Mouse (Mus musculus): ENCODE data around the gene Gm10718. TPM values are rescaled to one million over a fixed set of nuclear protein-coding genes. Genes with fewer than 3 reads are reported as not detected.
"Not testable (repeated sequence)": the region's sequence is repeated elsewhere in the genome, so short reads cannot be mapped to it uniquely, and the experiment has no call there.

Gm10718 gene
- polyA plus RNA-seq, 1 experiment from 2014 or later: not detected

DNA sequence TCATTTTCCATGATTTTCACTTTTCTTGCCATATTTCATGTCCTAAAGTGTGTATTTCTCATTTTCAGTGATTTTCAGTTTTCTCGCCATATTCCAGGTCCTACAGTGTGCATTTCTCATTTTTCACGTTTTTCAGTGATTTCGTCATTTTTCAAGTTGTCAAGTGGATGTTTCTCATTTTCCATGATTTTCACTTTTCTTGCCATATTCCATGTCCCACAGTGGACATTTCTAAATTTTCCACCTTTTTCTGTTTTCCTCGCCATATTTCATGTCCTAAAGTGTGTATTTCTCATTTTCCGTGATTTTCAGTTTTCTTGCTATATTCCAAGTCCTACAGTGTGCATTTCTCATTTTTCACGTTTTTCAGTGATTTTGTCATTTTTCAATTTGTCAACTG lies 7.5 kb upstream of the Gm10718 start:
- H3K4me1 ChIP-seq; H3K27me3 ChIP-seq (replicated peaks; ENCODE audit: low read depth, poor library complexity, severe bottlenecking); H3K27ac ChIP-seq (replicated peaks); H3K4me3 ChIP-seq; H3K36me3 ChIP-seq (replicated peaks); DNase-seq (ENCODE audit: low spot score); H3K9me3 ChIP-seq: not testable (repeated sequence)
- 72% methylated on average over 6 of the region's 6 CpGs for WGBS

- DNase-seq (ENCODE audit: low spot score); H3K9me3 ChIP-seq; H3K36me3 ChIP-seq (replicated peaks); H3K27me3 ChIP-seq (replicated peaks; ENCODE audit: low read depth, poor library complexity, severe bottlenecking); H3K27ac ChIP-seq (replicated peaks); H3K4me1 ChIP-seq; H3K4me3 ChIP-seq: not testable (repeated sequence)
- WGBS: 67% methylated on average over 1 of the region's 9 CpGs
These were observed 6.2 kb upstream of the Gm10718 start, which contains the start of gene Gm10719 for GRCm38 (mm10) chr9:3017108-3017507. TSS of gene Gm10719 (plus strand) at chr9:3017408.

DNA sequence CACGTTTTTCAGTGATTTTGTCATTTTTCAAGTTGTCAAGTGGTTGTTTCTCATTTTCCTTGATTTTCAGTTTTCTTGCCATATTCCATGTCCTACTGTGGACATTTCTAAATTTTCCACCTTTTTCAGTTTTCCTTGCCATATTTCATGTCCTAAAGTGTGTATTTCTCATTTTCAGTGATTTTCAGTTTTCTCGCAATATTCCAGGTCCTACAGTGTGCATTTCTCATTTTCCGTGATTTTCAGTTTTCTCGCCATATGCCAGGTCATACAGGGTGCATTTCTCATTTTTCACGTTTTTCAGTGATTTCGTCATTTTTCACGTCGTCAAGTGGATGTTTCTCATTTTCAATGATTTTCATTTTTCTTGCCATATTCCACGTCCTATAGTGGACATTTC lies 4.4 kb upstream of the Gm10718 start:
- H3K27ac ChIP-seq (replicated peaks); H3K36me3 ChIP-seq (replicated peaks); DNase-seq (ENCODE audit: low spot score); H3K9me3 ChIP-seq; H3K27me3 ChIP-seq (replicated peaks; ENCODE audit: low read depth, poor library complexity, severe bottlenecking); H3K4me3 ChIP-seq; H3K4me1 ChIP-seq: not testable (repeated sequence)
- 65% methylated on average over 9 of the region's 9 CpGs for WGBS

- not testable (repeated sequence) for H3K4me3 ChIP-seq; H3K27me3 ChIP-seq (replicated peaks; ENCODE audit: low read depth, poor library complexity, severe bottlenecking); H3K27ac ChIP-seq (replicated peaks); H3K9me3 ChIP-seq; H3K36me3 ChIP-seq (replicated peaks); H3K4me1 ChIP-seq; DNase-seq (ENCODE audit: low spot score)
- 76% methylated on average over 17 of the region's 19 CpGs for WGBS
These were observed 3.3 kb upstream of the Gm10718 start for GRCm38 (mm10) chr9:3019835-3020727.

DNA sequence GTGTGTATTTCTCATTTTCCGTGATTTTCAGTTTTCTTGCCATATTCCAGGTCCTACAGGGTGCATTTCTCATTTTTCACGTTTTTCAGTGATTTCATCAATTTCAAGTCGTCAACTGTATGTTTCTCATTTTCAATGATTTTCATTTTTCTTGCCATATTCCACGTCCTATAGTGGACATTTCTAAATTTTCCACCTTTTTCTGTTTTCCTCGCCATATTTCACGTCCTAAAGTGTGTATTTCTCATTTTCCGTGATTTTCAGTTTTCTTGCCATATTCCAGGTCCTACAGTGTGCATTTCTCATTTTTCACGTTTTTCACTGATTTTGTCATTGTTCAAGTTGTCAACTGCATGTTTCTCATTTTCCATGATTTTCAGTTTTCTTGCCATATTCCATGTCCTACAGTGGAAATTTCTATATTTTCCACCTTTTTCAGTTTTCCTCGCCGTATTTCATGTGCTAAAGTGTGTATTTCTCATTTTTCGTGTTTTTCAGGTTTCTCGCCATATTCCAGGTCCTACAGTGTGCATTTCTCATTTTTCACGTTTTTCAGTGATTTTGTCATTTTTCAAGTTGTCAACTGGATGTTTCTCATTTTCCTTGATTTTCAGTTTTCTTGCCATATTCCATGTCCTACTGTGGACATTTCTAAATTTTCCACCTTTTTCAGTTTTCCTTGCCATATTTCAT lies 885 bp upstream of the Gm10718 start:
- DNase-seq (ENCODE audit: low spot score); H3K36me3 ChIP-seq (replicated peaks); H3K4me3 ChIP-seq; H3K27me3 ChIP-seq (replicated peaks; ENCODE audit: low read depth, poor library complexity, severe bottlenecking); H3K27ac ChIP-seq (replicated peaks); H3K9me3 ChIP-seq; H3K4me1 ChIP-seq: not testable (repeated sequence)
- 74% methylated on average over 11 of the region's 13 CpGs for whole genome bisulfite sequencing

- H3K27me3 ChIP-seq (replicated peaks; ENCODE audit: low read depth, poor library complexity, severe bottlenecking); H3K4me1 ChIP-seq; H3K4me3 ChIP-seq; H3K27ac ChIP-seq (replicated peaks); DNase-seq (ENCODE audit: low spot score); H3K9me3 ChIP-seq; H3K36me3 ChIP-seq (replicated peaks): not testable (repeated sequence)
- WGBS: 77% methylated on average over 16 of the region's 16 CpGs
These were observed 770 bp downstream of the Gm10718 start for GRCm38 (mm10) chr9:3023985-3024648.

- not testable (repeated sequence) for H3K36me3 ChIP-seq (replicated peaks); DNase-seq (ENCODE audit: low spot score); H3K27ac ChIP-seq (replicated peaks); H3K27me3 ChIP-seq (replicated peaks; ENCODE audit: low read depth, poor library complexity, severe bottlenecking); H3K9me3 ChIP-seq; H3K4me1 ChIP-seq; H3K4me3 ChIP-seq
- 71% methylated on average over 12 of the region's 12 CpGs for WGBS
These were observed 1.6 kb downstream of the Gm10718 start, which contains the start of gene Gm10717 for GRCm38 (mm10) chr9:3024912-3025467. TSS of gene Gm10717 (plus strand) at chr9:3025417.

DNA sequence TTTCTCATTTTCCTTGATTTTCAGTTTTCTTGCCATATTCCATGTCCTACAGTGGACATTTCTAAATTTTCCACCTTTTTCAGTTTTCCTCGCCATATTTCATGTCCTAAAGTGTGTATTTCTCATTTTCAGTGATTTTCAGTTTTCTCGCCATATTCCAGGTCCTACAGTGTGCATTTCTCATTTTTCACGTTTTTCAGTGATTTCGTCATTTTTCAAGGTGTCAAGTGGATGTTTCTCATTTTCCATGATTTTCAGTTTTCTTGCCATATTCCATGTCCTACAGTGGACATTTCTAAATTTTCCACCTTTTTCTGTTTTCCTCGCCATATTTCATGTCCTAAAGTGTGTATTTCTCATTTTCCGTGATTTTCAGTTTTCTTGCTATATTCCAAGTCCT lies 2.3 kb downstream of the Gm10718 start:
- H3K9me3 ChIP-seq; H3K4me3 ChIP-seq; H3K4me1 ChIP-seq; H3K36me3 ChIP-seq (replicated peaks); H3K27me3 ChIP-seq (replicated peaks; ENCODE audit: low read depth, poor library complexity, severe bottlenecking); DNase-seq (ENCODE audit: low spot score); H3K27ac ChIP-seq (replicated peaks): not testable (repeated sequence)
- WGBS: 73% methylated on average over 5 of the region's 6 CpGs

- not testable (repeated sequence) for H3K4me3 ChIP-seq; H3K27ac ChIP-seq (replicated peaks); H3K36me3 ChIP-seq (replicated peaks); H3K27me3 ChIP-seq (replicated peaks; ENCODE audit: low read depth, poor library complexity, severe bottlenecking); H3K9me3 ChIP-seq; DNase-seq (ENCODE audit: low spot score); H3K4me1 ChIP-seq
- 75% methylated on average over 5 of the region's 5 CpGs for WGBS
These were observed 2.8 kb downstream of the Gm10718 start for GRCm38 (mm10) chr9:3026136-3026535.

DNA sequence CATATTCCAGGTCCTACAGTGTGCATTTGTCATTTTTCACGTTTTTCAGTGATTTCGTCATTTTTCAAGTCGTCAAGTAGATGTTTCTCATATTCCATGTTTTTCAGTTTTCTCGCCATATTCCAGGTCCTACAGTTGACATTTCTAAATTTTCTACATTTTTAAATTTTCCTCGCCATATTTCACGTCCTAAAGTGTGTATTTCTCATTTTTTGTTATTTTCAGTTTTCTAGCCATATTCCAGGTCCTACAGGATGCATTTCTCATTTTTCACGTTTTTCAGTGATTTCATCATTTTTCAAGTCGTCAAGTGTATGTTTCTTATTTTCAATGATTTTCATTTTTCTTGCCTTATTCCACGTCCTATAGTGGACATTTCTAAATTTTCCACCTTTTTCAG lies 3.4 kb downstream of the Gm10718 start:
- H3K4me3 ChIP-seq; H3K27ac ChIP-seq (replicated peaks); H3K9me3 ChIP-seq; H3K4me1 ChIP-seq; DNase-seq (ENCODE audit: low spot score); H3K36me3 ChIP-seq (replicated peaks); H3K27me3 ChIP-seq (replicated peaks; ENCODE audit: low read depth, poor library complexity, severe bottlenecking): not testable (repeated sequence)
- WGBS: 69% methylated on average over 9 of the region's 9 CpGs

DNA sequence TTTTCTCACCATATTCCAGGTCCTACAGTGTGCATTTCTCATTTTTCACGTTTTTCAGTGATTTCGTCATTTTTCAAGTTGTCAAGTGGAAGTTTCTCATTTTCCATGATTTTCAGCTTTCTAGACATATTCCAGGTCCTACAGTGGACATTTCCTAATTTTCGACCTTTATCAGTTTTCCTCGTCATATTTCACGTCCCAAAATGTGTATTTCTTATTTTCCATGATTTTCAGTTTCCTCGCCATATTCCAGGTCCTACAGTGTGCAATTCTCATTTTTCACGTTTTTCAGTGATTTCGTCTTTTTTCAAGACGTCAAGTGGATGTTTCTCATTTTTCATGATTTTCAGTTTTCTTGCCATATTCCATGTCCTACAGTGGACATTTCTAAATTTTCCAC lies 3.9 kb downstream of the Gm10718 start:
- 70% methylated on average over 9 of the region's 9 CpGs for WGBS
- not testable (repeated sequence) for H3K36me3 ChIP-seq (replicated peaks); H3K4me1 ChIP-seq; H3K4me3 ChIP-seq; H3K27me3 ChIP-seq (replicated peaks; ENCODE audit: low read depth, poor library complexity, severe bottlenecking); H3K27ac ChIP-seq (replicated peaks); H3K9me3 ChIP-seq
- peak; percentile 25 for DNase-seq (ENCODE audit: low spot score)

DNA sequence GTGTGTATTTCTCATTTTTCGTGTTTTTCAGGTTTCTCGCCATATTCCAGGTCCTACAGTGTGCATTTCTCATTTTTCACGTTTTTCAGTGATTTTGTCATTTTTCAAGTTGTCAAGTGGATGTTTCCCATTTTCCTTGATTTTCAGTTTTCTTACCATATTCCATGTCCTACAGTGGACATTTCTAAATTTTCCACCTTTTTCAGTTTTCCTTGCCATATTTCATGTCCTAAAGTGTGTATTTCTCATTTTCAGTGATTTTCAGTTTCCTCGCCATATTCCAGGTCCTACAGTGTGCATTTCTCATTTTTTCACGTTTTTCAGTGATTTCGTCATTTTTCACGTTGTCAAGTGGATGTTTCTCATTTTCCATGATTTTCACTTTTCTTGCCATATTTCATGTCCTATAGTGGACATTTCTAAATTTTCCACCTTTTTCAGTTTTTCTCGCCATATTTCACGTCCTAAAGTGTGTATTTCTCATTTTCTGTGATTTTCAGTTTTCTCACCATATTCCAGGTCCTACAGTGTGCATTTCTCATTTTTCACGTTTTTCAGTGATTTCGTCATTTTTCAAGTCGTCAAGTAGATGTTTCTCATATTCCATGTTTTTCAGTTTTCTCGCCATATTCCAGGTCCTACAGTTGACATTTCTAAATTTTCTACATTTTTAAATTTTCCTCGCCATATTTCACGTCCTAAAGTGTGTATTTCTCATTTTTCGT lies 6.1 kb downstream of the Gm10718 start:
- H3K4me3 ChIP-seq; H3K9me3 ChIP-seq; H3K27me3 ChIP-seq (replicated peaks; ENCODE audit: low read depth, poor library complexity, severe bottlenecking); H3K36me3 ChIP-seq (replicated peaks); H3K27ac ChIP-seq (replicated peaks); H3K4me1 ChIP-seq; DNase-seq (ENCODE audit: low spot score): not testable (repeated sequence)
- whole genome bisulfite sequencing: 64% methylated on average over 14 of the region's 16 CpGs

Data from embryonic facial prominence, embryonic 10.5 days (tissue).